In genomic region chr1:39944972-39945323, GRCm38 (mm10) we compare ENCODE assay signal across 14 mouse cellular contexts. TPM values are rescaled to one million over a fixed set of nuclear protein-coding genes. Genes with fewer than 3 reads are reported as not detected.
DNase-seq lines count a peak whose midpoint lies in the region; ATAC-seq and TF ChIP-seq lines count a peak whose summit lies in the region.
"Had no signal": no experiment of that assay in that cellular context is flagged by ENCODE, and none has a peak within 500 bp of the region (broad histone marks: within the 10 kb centered on the region; RNA-seq: fewer than 3 reads in every experiment).

No protein-coding gene starts in this region.

- no peak for DNase-seq in heart, embryonic 10.5 days (ENCODE audit: low spot score)
- DNase-seq in heart, postnatal 14 days, result no peak
- no peak for DNase-seq in midbrain, embryonic 10.5 days (ENCODE audit: low spot score)
- DNase-seq: embryo, embryonic 11 days; left cerebral cortex, postnatal 4 days; lung, postnatal 36 days had no signal

- no peak for TF ChIP-seq CTCF in olfactory bulb, adult 2 months (IDR thresholded peaks at IDR 0.05; ENCODE audit: insufficient read depth, low read depth, low read length)

- no peaks in the 10 kb centered on the region for H3K9me3 ChIP-seq in heart, embryonic 10.5 days
- no peaks in the 10 kb centered on the region for H3K9me3 ChIP-seq in midbrain, embryonic 15.5 days
- H3K9me3 ChIP-seq in midbrain, embryonic 10.5 days (replicated peaks), result no peaks in the 10 kb centered on the region
- no peaks in the 10 kb centered on the region for H3K9me3 ChIP-seq in hindbrain, embryonic 15.5 days
- no peaks in the 10 kb centered on the region for H3K9me3 ChIP-seq in kidney, embryonic 15.5 days (replicated peaks)

- H3K4me3 ChIP-seq in heart, embryonic 10.5 days, result no peak overlapping the region
- H3K4me3 ChIP-seq in midbrain, embryonic 15.5 days, result no peak overlapping the region
- no peak overlapping the region for H3K4me3 ChIP-seq in midbrain, embryonic 10.5 days
- H3K4me3 ChIP-seq in hindbrain, embryonic 15.5 days, result no peak overlapping the region
- no peak overlapping the region for H3K4me3 ChIP-seq in olfactory bulb, adult 2 months (ENCODE audit: insufficient read depth, low read depth, low read length)
- H3K4me3 ChIP-seq in kidney, embryonic 15.5 days (replicated peaks), result no peak overlapping the region
- H3K4me3 ChIP-seq: erythroblast, embryonic 14.5 days had no signal

- WGBS in heart, embryonic 10.5 days, result 51% methylated on average over 4 of the region's 4 CpGs
- WGBS in midbrain, embryonic 15.5 days, result 38% methylated on average over 4 of the region's 4 CpGs
- 46% methylated on average over 4 of the region's 4 CpGs for WGBS in midbrain, embryonic 10.5 days
- 36% methylated on average over 4 of the region's 4 CpGs for WGBS in hindbrain, embryonic 15.5 days
- WGBS in olfactory bulb, adult 2 months, result 35% methylated on average over 4 of the region's 4 CpGs
- 42% methylated on average over 4 of the region's 4 CpGs for WGBS in kidney, embryonic 15.5 days

- peaks cover 89% of the 10 kb centered on the region for H3K4me1 ChIP-seq in heart, embryonic 10.5 days
- peaks cover 92% of the 10 kb centered on the region for H3K4me1 ChIP-seq in midbrain, embryonic 15.5 days
- H3K4me1 ChIP-seq in midbrain, embryonic 10.5 days, result peaks cover 98% of the 10 kb centered on the region
- peaks cover 97% of the 10 kb centered on the region for H3K4me1 ChIP-seq in hindbrain, embryonic 15.5 days (replicated peaks)
- peaks cover 27% of the 10 kb centered on the region for H3K4me1 ChIP-seq in olfactory bulb, adult 2 months (ENCODE audit: control insufficient read depth, insufficient read depth, low read length)
- H3K4me1 ChIP-seq in kidney, embryonic 15.5 days, result peaks cover 77% of the 10 kb centered on the region

- no peak for ATAC-seq in midbrain, embryonic 15.5 days (replicated peaks)
- no peak for ATAC-seq in hindbrain, embryonic 15.5 days (ENCODE audit: low FRiP score, low read depth)
- no peak for ATAC-seq in cerebellum, adult (ENCODE audit: insufficient number of reproducible peaks, low FRiP score, low TSS enrichment)
- ATAC-seq in kidney, embryonic 15.5 days (replicated peaks; ENCODE audit: low FRiP score), result no peak

- TF ChIP-seq POLR2A in olfactory bulb, adult 2 months (IDR thresholded peaks at IDR 0.05; ENCODE audit: insufficient read depth, low read depth, low read length), result no peak

- H3K9ac ChIP-seq in midbrain, embryonic 15.5 days, result no peak overlapping the region
- H3K9ac ChIP-seq in hindbrain, embryonic 15.5 days, result no peak overlapping the region
- no peak overlapping the region for H3K9ac ChIP-seq in kidney, embryonic 15.5 days

- no peaks in the 10 kb centered on the region for H3K36me3 ChIP-seq in heart, embryonic 10.5 days
- H3K36me3 ChIP-seq in midbrain, embryonic 15.5 days (replicated peaks), result no peaks in the 10 kb centered on the region
- H3K36me3 ChIP-seq in midbrain, embryonic 10.5 days, result no peaks in the 10 kb centered on the region
- H3K36me3 ChIP-seq in hindbrain, embryonic 15.5 days, result no peaks in the 10 kb centered on the region
- H3K36me3 ChIP-seq in kidney, embryonic 15.5 days, result no peaks in the 10 kb centered on the region

- H3K27ac ChIP-seq in heart, embryonic 10.5 days, result 0 out of 2 replicates have a peak overlapping the region, but pooled peaks have one; percentile 7
- H3K27ac ChIP-seq in midbrain, embryonic 15.5 days, result peak overlapping the region; percentile 27; the same call in 1 of the 2 replicates
- no peak overlapping the region; the same call in 1 of the 2 replicates for H3K27ac ChIP-seq in midbrain, embryonic 10.5 days (replicated peaks)
- H3K27ac ChIP-seq in hindbrain, embryonic 15.5 days (replicated peaks), result peak overlapping the region; percentile 66
- H3K27ac ChIP-seq in olfactory bulb, adult 2 months (ENCODE audit: insufficient read depth, low read depth, low read length), result peak overlapping the region; percentile 57; the same call in 1 of the 2 replicates
- no peak overlapping the region for H3K27ac ChIP-seq in kidney, embryonic 15.5 days
- H3K27ac ChIP-seq: kidney, postnatal 0 days had no signal

- intact Hi-C loops in heart, postnatal 14 days (cut with DNase I), result no loop called here

- no peak overlapping the region for H3K4me2 ChIP-seq in midbrain, embryonic 15.5 days
- no peak overlapping the region for H3K4me2 ChIP-seq in hindbrain, embryonic 15.5 days
- H3K4me2 ChIP-seq in kidney, embryonic 15.5 days, result no peak overlapping the region
- H3K4me2 ChIP-seq: heart, embryonic 11.5 days had no signal

- H3K27me3 ChIP-seq in heart, embryonic 10.5 days (ENCODE audit: insufficient read depth, poor library complexity, severe bottlenecking), result no peaks in the 10 kb centered on the region
- H3K27me3 ChIP-seq in midbrain, embryonic 15.5 days (replicated peaks), result no peaks in the 10 kb centered on the region
- H3K27me3 ChIP-seq in midbrain, embryonic 10.5 days (ENCODE audit: low read depth, poor library complexity, severe bottlenecking), result no peaks in the 10 kb centered on the region
- no peaks in the 10 kb centered on the region for H3K27me3 ChIP-seq in hindbrain, embryonic 15.5 days
- no peaks in the 10 kb centered on the region for H3K27me3 ChIP-seq in kidney, embryonic 15.5 days

RNA-seq across cellular contexts. Expression of gene Map4k4, which starts 44.2 kb away (rescaled TPM):
- polyA plus RNA-seq in heart, embryonic 10.5 days (2016; fragmentation: Nextera tagmentation; extraction: Ambion mirVana), result 19.0 and 24.7 TPM in 2 replicates
- total RNA-seq in heart, postnatal 14 days (2021), result 100 to 1,000 TPM; 175 to 185 TPM
- 46.5 and 55.2 TPM in 2 replicates for polyA plus RNA-seq in midbrain, embryonic 15.5 days (2015; fragmentation: Nextera tagmentation; extraction: Ambion mirVana)
- polyA plus RNA-seq in midbrain, embryonic 10.5 days (2016; fragmentation: Nextera tagmentation; extraction: Ambion mirVana), result 25.1 and 37.8 TPM in 2 replicates
- 41.5 and 42.6 TPM in 2 replicates for polyA plus RNA-seq in hindbrain, embryonic 15.5 days (2015; fragmentation: Nextera tagmentation; extraction: Ambion mirVana)
- polyA plus RNA-seq in olfactory bulb, adult 2 months (2012; ENCODE audit: insufficient read depth, insufficient read length, low replicate concordance, missing spikeins), result 300 and 913 TPM in 2 replicates
- 31.0 and 33.5 TPM in 2 replicates for polyA plus RNA-seq in kidney, embryonic 15.5 days (2015; fragmentation: Nextera tagmentation; extraction: Ambion mirVana)

Comparison
In these comparisons a context has a peak if more than half of its experiments do, and no peak if none do; other contexts are left out.
1. H3K27ac ChIP-seq: peak in heart, embryonic 10.5 days (single experiment), midbrain, embryonic 15.5 days (single experiment), hindbrain, embryonic 15.5 days (single experiment) and olfactory bulb, adult 2 months (single experiment); none in midbrain, embryonic 10.5 days (single experiment) and kidney, embryonic 15.5 days (single experiment).